Mouse (Mus musculus) midbrain, embryonic 12.5 days (tissue): ENCODE measurements around the gene Cyfip1. TPM values are rescaled to one million over a fixed set of nuclear protein-coding genes. Genes with fewer than 3 reads are reported as not detected.
A peak's percentile ranks its signal among the peaks of the same experiment; 100 is the strongest.

Source experiments
- ATAC-seq: fragments of 200-750 bp; cut with Nextera tagmentation; 2 replicates; pipeline ENCODE4 v1.8.0; 2017; ENCODE audit warnings: low read depth, moderate TSS enrichment, moderate library complexity; ENCODE audit not compliant: low FRiP score
- H3K27ac ChIP-seq: fragments of 300-500 bp; sonication (generic); replicated peaks from 2 replicates; pipeline ENCODE4 v1.5.1; 2016; ENCODE audit warnings: mild to moderate bottlenecking
- H3K27me3 ChIP-seq: fragments of 300-500 bp; sonication (generic); 2 replicates; pipeline ENCODE4 v1.6.1; 2016; ENCODE audit warnings: mild to moderate bottlenecking
- H3K36me3 ChIP-seq: fragments of 300-500 bp; sonication (generic); 2 replicates; pipeline ENCODE4 v1.6.1; 2016
- H3K4me1 ChIP-seq: fragments of 300-500 bp; sonication (generic); 2 replicates; pipeline ENCODE4 v1.6.1; 2016
- H3K4me2 ChIP-seq: fragments of 300-500 bp; sonication (generic); replicated peaks from 2 replicates; pipeline ENCODE4 v1.6.1; 2016; ENCODE audit warnings: mild to moderate bottlenecking, moderate library complexity
- H3K4me3 ChIP-seq: fragments of 300-500 bp; sonication (generic); 2 replicates; pipeline ENCODE4 v1.5.1; 2016; ENCODE audit warnings: mild to moderate bottlenecking
- H3K9ac ChIP-seq: fragments of 300-500 bp; sonication (generic); replicated peaks from 2 replicates; pipeline ENCODE4 v1.6.1; 2016; ENCODE audit warnings: mild to moderate bottlenecking, moderate library complexity
- H3K9me3 ChIP-seq: fragments of 300-500 bp; sonication (generic); 2 replicates; pipeline ENCODE4 v1.6.1; 2016; ENCODE audit warnings: mild to moderate bottlenecking
- WGBS: fragments of 180-500 bp; shearing (Covaris S2); methylation state at CpG from one replicate; pipeline ENCODE4 v1.1.7; 2016; 5-methylcytosine and 5-hydroxymethylcytosine counted together
- polyA plus RNA-seq: library from polyadenylated mRNA; unstranded; fragments of >200 nt; fragmentation: Nextera tagmentation; extraction: Ambion mirVana; gene quantifications from 2 replicates; pipeline ENCODE4 v1.2.1, GENCODE M21; 2016

Gene Cyfip1
- polyA plus RNA-seq, 1 experiment from 2014 or later = 79.9 TPM

GRCm38 (mm10) chr7:55868247-55868646 lies 26.7 kb downstream of the Cyfip1 start:
- no peak for ATAC-seq

GRCm38 (mm10) chr7:55869220-55869619 lies 27.7 kb downstream of the Cyfip1 start:
- peaks cover 15% of the 10 kb centered on the region for H3K36me3 ChIP-seq
- no peak for ATAC-seq
- 72% methylated on average over 3 of the region's 3 CpGs for WGBS
- H3K27me3 ChIP-seq = no peaks in the 10 kb centered on the region
- no peak overlapping the region for H3K4me2 ChIP-seq
- H3K27ac ChIP-seq = no peak overlapping the region
- 0 out of 2 replicates have a peak, but pooled peaks cover 2% of the 10 kb centered on the region for H3K4me1 ChIP-seq
- H3K9me3 ChIP-seq = no peaks in the 10 kb centered on the region
- no peak overlapping the region for H3K4me3 ChIP-seq
- H3K9ac ChIP-seq = no peak overlapping the region

More at GRCm38 (mm10) chr7:55868247-55868646, 26.7 kb downstream of the Cyfip1 start:
- Histone ChIP-seq H3K27me3 (no peaks in the 10 kb centered on the region), H3K9ac (no peak overlapping the region), H3K4me2 (no peak overlapping the region), H3K36me3 (peaks cover 5% of the 10 kb centered on the region), H3K9me3 (no peaks in the 10 kb centered on the region), H3K4me1 (0 out of 2 replicates have a peak, but pooled peaks cover 2% of the 10 kb centered on the region), H3K27ac (no peak overlapping the region), H3K4me3 (no peak overlapping the region)
- WGBS = 82% methylated on average over 7 of the region's 7 CpGs

GRCm38 (mm10) chr7:55870340-55871020 lies 28.9 kb downstream of the Cyfip1 start:
- H3K36me3 ChIP-seq = peaks cover 27% of the 10 kb centered on the region
- H3K27me3 ChIP-seq = no peaks in the 10 kb centered on the region
- H3K4me1 ChIP-seq = 0 out of 2 replicates have a peak, but pooled peaks cover 2% of the 10 kb centered on the region
- no peaks in the 10 kb centered on the region for H3K9me3 ChIP-seq
- no peak overlapping the region for H3K4me2 ChIP-seq
- no peak overlapping the region for H3K4me3 ChIP-seq
- H3K27ac ChIP-seq = no peak overlapping the region
- WGBS = 89% methylated on average over 6 of the region's 6 CpGs
- ATAC-seq = peak; percentile 44; the same call in 1 of the 2 replicates
- H3K9ac ChIP-seq = no peak overlapping the region

GRCm38 (mm10) chr7:55871476-55871875 lies 29.9 kb downstream of the Cyfip1 start:
- Histone ChIP-seq H3K36me3 (peaks cover 35% of the 10 kb centered on the region), H3K4me1 (0 out of 2 replicates have a peak, but pooled peaks cover 2% of the 10 kb centered on the region), H3K27me3 (no peaks in the 10 kb centered on the region), H3K9ac (no peak overlapping the region), H3K4me3 (no peak overlapping the region), H3K4me2 (no peak overlapping the region), H3K9me3 (no peaks in the 10 kb centered on the region), H3K27ac (no peak overlapping the region)
- no peak for ATAC-seq
- WGBS = 68% methylated on average over 5 of the region's 5 CpGs

- no peak overlapping the region for H3K27ac ChIP-seq
- no peak overlapping the region for H3K4me3 ChIP-seq
- H3K27me3 ChIP-seq = no peaks in the 10 kb centered on the region
- ATAC-seq = no peak
- no peak overlapping the region for H3K4me2 ChIP-seq
- H3K9ac ChIP-seq = no peak overlapping the region
- 90% methylated on average over 7 of the region's 7 CpGs for WGBS
- peaks cover 62% of the 10 kb centered on the region for H3K36me3 ChIP-seq
- H3K4me1 ChIP-seq = no peaks in the 10 kb centered on the region
- no peaks in the 10 kb centered on the region for H3K9me3 ChIP-seq
Observed at GRCm38 (mm10) chr7:55874703-55875102, 33.2 kb downstream of the Cyfip1 start.

GRCm38 (mm10) chr7:55877721-55878120 lies 36.2 kb downstream of the Cyfip1 start:
- 91% methylated on average over 10 of the region's 10 CpGs for WGBS
- no peak for ATAC-seq
- no peaks in the 10 kb centered on the region for H3K27me3 ChIP-seq

GRCm38 (mm10) chr7:55880882-55881281 lies 39.3 kb downstream of the Cyfip1 start:
- Histone ChIP-seq H3K9ac (no peak overlapping the region), H3K4me3 (no peak overlapping the region), H3K27ac (no peak overlapping the region), H3K36me3 (peaks cover 56% of the 10 kb centered on the region), H3K9me3 (no peaks in the 10 kb centered on the region), H3K4me1 (no peaks in the 10 kb centered on the region), H3K4me2 (no peak overlapping the region), H3K27me3 (no peaks in the 10 kb centered on the region)
- WGBS = 92% methylated on average over 9 of the region's 9 CpGs
- no peak for ATAC-seq

More at GRCm38 (mm10) chr7:55877721-55878120, 36.2 kb downstream of the Cyfip1 start:
- Histone ChIP-seq H3K4me3 (no peak overlapping the region), H3K9me3 (no peaks in the 10 kb centered on the region), H3K9ac (no peak overlapping the region), H3K4me1 (no peaks in the 10 kb centered on the region), H3K4me2 (no peak overlapping the region), H3K27ac (no peak overlapping the region), H3K36me3 (peaks cover 87% of the 10 kb centered on the region)

DNA sequence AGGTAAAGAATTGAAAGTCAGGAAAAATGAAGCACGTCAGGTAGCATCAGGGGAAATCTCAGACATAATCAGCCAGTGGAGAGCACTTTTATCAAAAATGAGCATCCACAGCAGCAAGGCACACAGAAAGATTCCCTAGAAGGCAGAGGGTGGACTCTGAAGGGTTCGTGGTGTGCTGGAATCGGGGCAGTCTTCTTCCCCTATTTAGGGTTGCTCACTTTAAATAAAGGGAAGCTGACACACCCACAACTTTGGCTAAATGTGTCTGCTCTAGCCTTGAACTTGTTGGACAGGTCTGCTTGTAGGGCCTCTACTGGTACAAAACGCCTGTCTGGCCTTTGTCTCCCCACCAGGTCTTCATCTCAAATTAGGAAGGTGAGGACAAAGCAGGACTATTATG lies 47.1 kb downstream of the Cyfip1 start:
- no peak for ATAC-seq
- H3K9ac ChIP-seq = no peak overlapping the region
- no peaks in the 10 kb centered on the region for H3K9me3 ChIP-seq
- WGBS = 90% methylated on average over 4 of the region's 4 CpGs
- no peak overlapping the region for H3K27ac ChIP-seq
- H3K4me3 ChIP-seq = no peak overlapping the region
- H3K36me3 ChIP-seq = peaks cover 42% of the 10 kb centered on the region
- no peak overlapping the region for H3K4me2 ChIP-seq
- no peaks in the 10 kb centered on the region for H3K4me1 ChIP-seq
- H3K27me3 ChIP-seq = no peaks in the 10 kb centered on the region

DNA sequence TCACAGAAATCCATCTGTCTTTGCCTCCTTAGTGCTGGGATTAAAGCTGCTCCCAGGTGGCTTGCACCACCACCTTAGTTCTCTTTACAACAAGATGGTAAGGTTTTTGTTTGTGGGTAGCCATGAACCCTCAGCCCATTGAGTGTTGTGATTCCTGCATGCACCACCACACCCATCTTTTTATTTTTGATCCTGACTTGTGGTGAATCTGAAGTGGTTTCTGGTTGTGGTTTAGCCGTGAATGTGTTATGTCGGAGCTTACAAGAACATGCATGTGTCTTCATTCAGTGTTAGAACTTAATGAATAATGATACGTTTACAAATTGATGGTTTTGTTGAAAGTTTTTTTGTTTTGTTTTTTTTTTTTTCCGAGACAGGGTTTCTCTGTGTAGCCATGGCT lies 48.5 kb downstream of the Cyfip1 start:
- Histone ChIP-seq H3K27me3 (no peaks in the 10 kb centered on the region), H3K27ac (no peak overlapping the region), H3K36me3 (peaks cover 48% of the 10 kb centered on the region), H3K4me1 (no peaks in the 10 kb centered on the region), H3K9ac (no peak overlapping the region), H3K4me3 (no peak overlapping the region), H3K9me3 (no peaks in the 10 kb centered on the region), H3K4me2 (no peak overlapping the region)
- WGBS = 94% methylated on average over 4 of the region's 4 CpGs
- no peak for ATAC-seq

- H3K9ac ChIP-seq = no peak overlapping the region
- no peaks in the 10 kb centered on the region for H3K4me1 ChIP-seq
- no peak overlapping the region for H3K4me2 ChIP-seq
- no peak overlapping the region for H3K27ac ChIP-seq
- no peak for ATAC-seq
- H3K27me3 ChIP-seq = no peaks in the 10 kb centered on the region
- H3K4me3 ChIP-seq = no peak overlapping the region
- no peaks in the 10 kb centered on the region for H3K9me3 ChIP-seq
- H3K36me3 ChIP-seq = peaks cover 51% of the 10 kb centered on the region
Observed at GRCm38 (mm10) chr7:55890731-55891130, 49.2 kb downstream of the Cyfip1 start.

DNA sequence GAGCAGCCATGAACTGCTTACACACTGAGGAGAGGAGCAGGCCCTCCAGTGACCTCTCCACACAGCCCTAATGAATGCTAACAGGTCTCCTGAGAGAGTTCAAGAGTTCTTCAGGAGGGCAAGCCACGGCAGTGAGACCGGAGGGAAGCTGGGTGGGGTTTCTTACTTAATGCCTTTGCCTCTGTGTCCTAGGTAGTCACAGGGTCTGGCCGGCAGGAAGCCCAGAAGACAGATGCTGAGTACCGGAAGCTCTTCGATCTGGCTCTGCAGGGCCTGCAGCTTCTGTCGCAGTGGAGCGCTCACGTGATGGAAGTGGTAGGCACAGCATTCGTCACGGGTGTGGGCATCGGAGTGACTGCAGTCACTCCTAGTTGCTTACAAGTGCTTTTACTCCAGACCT lies 50.3 kb downstream of the Cyfip1 start:
- no peak for ATAC-seq
- peaks cover 52% of the 10 kb centered on the region for H3K36me3 ChIP-seq
- no peak overlapping the region for H3K9ac ChIP-seq
- H3K4me1 ChIP-seq = no peaks in the 10 kb centered on the region
- no peak overlapping the region for H3K4me2 ChIP-seq
- no peaks in the 10 kb centered on the region for H3K27me3 ChIP-seq
- no peak overlapping the region for H3K4me3 ChIP-seq
- H3K9me3 ChIP-seq = no peaks in the 10 kb centered on the region
- no peak overlapping the region for H3K27ac ChIP-seq
- WGBS = 92% methylated on average over 11 of the region's 11 CpGs

GRCm38 (mm10) chr7:55903766-55904165 lies 62.2 kb downstream of the Cyfip1 start:
- Histone ChIP-seq H3K4me2 (no peak overlapping the region), H3K27ac (no peak overlapping the region), H3K9me3 (no peaks in the 10 kb centered on the region), H3K36me3 (peaks cover 73% of the 10 kb centered on the region), H3K9ac (no peak overlapping the region), H3K4me1 (no peaks in the 10 kb centered on the region), H3K27me3 (no peaks in the 10 kb centered on the region), H3K4me3 (no peak overlapping the region)
- ATAC-seq = no peak
- 83% methylated on average over 5 of the region's 5 CpGs for WGBS

DNA sequence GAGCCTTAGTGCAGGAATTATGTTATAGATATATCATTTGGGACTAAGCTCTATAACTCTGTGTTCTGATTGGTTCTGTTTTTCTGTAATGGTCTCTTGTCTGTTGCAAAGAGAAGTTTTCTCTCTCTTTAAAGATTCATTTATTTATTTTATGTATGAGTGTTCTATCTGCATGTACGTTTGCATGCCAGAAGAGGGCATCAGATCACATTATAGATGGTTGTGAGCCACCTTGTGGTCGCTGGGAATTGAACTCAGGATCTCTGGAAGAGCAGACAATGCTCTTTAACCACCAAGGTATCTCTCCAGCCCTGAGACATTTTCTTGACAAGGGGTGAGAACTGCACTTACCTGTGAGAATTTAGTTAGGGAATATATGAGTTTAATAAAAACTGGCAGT lies 63.9 kb downstream of the Cyfip1 start:
- Histone ChIP-seq H3K4me2 (no peak overlapping the region), H3K4me3 (no peak overlapping the region), H3K27me3 (no peaks in the 10 kb centered on the region), H3K4me1 (no peaks in the 10 kb centered on the region), H3K27ac (no peak overlapping the region), H3K9ac (no peak overlapping the region), H3K9me3 (no peaks in the 10 kb centered on the region), H3K36me3 (peaks cover 69% of the 10 kb centered on the region)
- no peak for ATAC-seq
- 79% methylated on average over 2 of the region's 2 CpGs for WGBS
